Mouse (Mus musculus) CH12.LX (cell line): ENCODE data around the gene Gm21970. TPM values are rescaled to one million over a fixed set of nuclear protein-coding genes. Genes with fewer than 3 reads are reported as not detected.

Experiments
- DNase-seq: peaks from one replicate; pipeline ENCODE4 v3.0.0-alpha.2; 2013; ENCODE audit errors: extremely low read depth
- H3K27ac ChIP-seq: 2 replicates; pipeline ENCODE4 v1.5.1; 2012; ENCODE audit warnings: low read depth, mild to moderate bottlenecking, control low read depth, moderate library complexity; ENCODE audit not compliant: insufficient read depth
- H3K27me3 ChIP-seq: replicated peaks from 2 replicates; pipeline ENCODE3; 2012; ENCODE audit warnings: inconsistent platforms
- H3K36me3 ChIP-seq, 2 experiments: replicated peaks in 1 of 2; 2 replicates each; pipeline versions ENCODE3 to v1.6.1; 2012; ENCODE audit warnings: inconsistent platforms in 1 of 2, low read length in 1 of 2, mild to moderate bottlenecking in 1 of 2, mixed read lengths in 1 of 2, moderate library complexity in 1 of 2; ENCODE audit not compliant: control insufficient read depth in 1 of 2, insufficient read depth in 1 of 2
- H3K4me1 ChIP-seq, 2 experiments: 2 replicates each; pipeline ENCODE4 v1.6.1; 2012; ENCODE audit warnings: inconsistent platforms in 1 of 2, moderate library complexity in 1 of 2; ENCODE audit not compliant: insufficient read depth in 2 of 2, control insufficient read depth in 1 of 2
- H3K4me2 ChIP-seq: 2 replicates; pipeline ENCODE4 v1.6.1; 2012; ENCODE audit warnings: low read depth, mild to moderate bottlenecking, control low read depth; ENCODE audit not compliant: poor library complexity, insufficient read depth, severe bottlenecking
- H3K4me3 ChIP-seq, 3 experiments: fragments of 150-350 bp in 1 of 3; sonication (generic) in 1 of 3; replicated peaks in 1 of 3; 2 replicates each; pipeline versions ENCODE3 to v1.5.1; 2011 to 2012; ENCODE audit warnings: low read depth in 2 of 3, low read length in 2 of 3, mild to moderate bottlenecking in 2 of 3, moderate library complexity in 2 of 3, control low read depth in 1 of 3, improper control_type of control experiment in 1 of 3, inconsistent platforms in 1 of 3, mixed read lengths in 1 of 3; ENCODE audit not compliant: poor library complexity in 1 of 3
- H3K79me2 ChIP-seq: replicated peaks from 2 replicates; pipeline ENCODE4 v1.6.1; 2012; ENCODE audit warnings: mild to moderate bottlenecking, moderate library complexity; ENCODE audit not compliant: control insufficient read depth, poor library complexity, insufficient read depth, severe bottlenecking; ENCODE audit errors: extremely low read depth
- H3K9ac ChIP-seq: 2 replicates; pipeline ENCODE4 v1.6.1; 2012; ENCODE audit warnings: low read depth, mild to moderate bottlenecking, control low read depth, moderate library complexity; ENCODE audit not compliant: insufficient read depth
- H3K9me3 ChIP-seq: replicated peaks from 2 replicates; pipeline ENCODE3; 2012; ENCODE audit warnings: low read length, inconsistent platforms, mixed read lengths
- BHLHE40 ChIP-seq: IDR thresholded peaks from 2 replicates; pipeline ENCODE4 v1.6.1; 2011; ENCODE audit warnings: mild to moderate bottlenecking, low read depth, low read length, improper control_type of control experiment
- CTCF ChIP-seq, 2 experiments: IDR thresholded peaks in 1 of 2; conservative IDR thresholded peaks in 1 of 2; 2 replicates each; pipeline ENCODE4 v1.5.1; 2011 to 2012; ENCODE audit warnings: low read depth in 2 of 2, low read length in 2 of 2, improper control_type of control experiment in 1 of 2, inconsistent platforms in 1 of 2, mild to moderate bottlenecking in 1 of 2, moderate library complexity in 1 of 2
- E2F4 ChIP-seq: IDR thresholded peaks from 2 replicates; pipeline ENCODE4 v1.6.1; 2011; ENCODE audit warnings: low read depth, low read length, improper control_type of control experiment; ENCODE audit not compliant: insufficient replicate concordance
- ELF1 ChIP-seq: IDR thresholded peaks from 2 replicates; pipeline ENCODE4 v1.6.1; 2014; ENCODE audit warnings: low read depth, mild to moderate bottlenecking, inconsistent platforms, low read length, improper control_type of control experiment
- EP300 ChIP-seq: IDR thresholded peaks from 2 replicates; pipeline ENCODE4 v1.6.1; 2011; ENCODE audit warnings: low read length, improper control_type of control experiment
- ETS1 ChIP-seq: conservative IDR thresholded peaks from 2 replicates; pipeline ENCODE4 v1.6.1; 2012; ENCODE audit warnings: low read depth, mild to moderate bottlenecking, inconsistent platforms, low read length, improper control_type of control experiment, moderate library complexity
- GABPA ChIP-seq: IDR thresholded peaks from 2 replicates; pipeline ENCODE4 v1.6.1; 2012; ENCODE audit warnings: low read depth, low read length, improper control_type of control experiment, inconsistent platforms; ENCODE audit not compliant: insufficient replicate concordance
- HCFC1 ChIP-seq: IDR thresholded peaks from 2 replicates; pipeline ENCODE4 v1.6.1; 2012; ENCODE audit warnings: low read depth, mild to moderate bottlenecking, inconsistent platforms, low read length, improper control_type of control experiment
- IRF4 ChIP-seq: IDR thresholded peaks from 2 replicates; pipeline ENCODE4 v1.6.1; 2014; ENCODE audit warnings: low read depth, mild to moderate bottlenecking, inconsistent platforms, low read length, improper control_type of control experiment
- JUN ChIP-seq: IDR thresholded peaks from 2 replicates; pipeline ENCODE4 v1.6.1; 2011; ENCODE audit warnings: low read depth, mild to moderate bottlenecking, low read length, improper control_type of control experiment, moderate library complexity; ENCODE audit not compliant: insufficient read depth
- JUND ChIP-seq: conservative IDR thresholded peaks from 2 replicates; pipeline ENCODE4 v1.6.1; 2011; ENCODE audit warnings: low read depth, low read length, improper control_type of control experiment
- MAX ChIP-seq: IDR thresholded peaks from 2 replicates; pipeline ENCODE4 v1.6.1; 2011; ENCODE audit warnings: low read length, improper control_type of control experiment
- MAZ ChIP-seq: IDR thresholded peaks from 2 replicates; pipeline ENCODE4 v1.6.1; 2012; ENCODE audit warnings: low read depth, mild to moderate bottlenecking, inconsistent platforms, low read length, improper control_type of control experiment, moderate library complexity
- MEF2A ChIP-seq: IDR thresholded peaks from 2 replicates; pipeline ENCODE4 v1.6.1; 2014; ENCODE audit warnings: low read depth, mild to moderate bottlenecking, inconsistent platforms, low read length, improper control_type of control experiment, borderline replicate concordance
- MXI1 ChIP-seq: IDR thresholded peaks from 2 replicates; pipeline ENCODE4 v1.6.1; 2011; ENCODE audit warnings: mild to moderate bottlenecking, low read depth, low read length, improper control_type of control experiment
- NELFE ChIP-seq: IDR thresholded peaks from 2 replicates; pipeline ENCODE4 v1.6.1; 2011; ENCODE audit warnings: low read depth, low read length, improper control_type of control experiment
- NRF1 ChIP-seq: IDR thresholded peaks from 2 replicates; pipeline ENCODE4 v1.6.1; 2014; ENCODE audit warnings: low read depth, mild to moderate bottlenecking, inconsistent platforms, low read length, improper control_type of control experiment, moderate library complexity
- PAX5 ChIP-seq: IDR thresholded peaks from 2 replicates; pipeline ENCODE4 v1.6.1; 2012; ENCODE audit warnings: low read length, inconsistent platforms, mixed read lengths
- POLR2A ChIP-seq: IDR thresholded peaks from 2 replicates; pipeline ENCODE4 v1.6.1; 2011; ENCODE audit warnings: low read depth, mild to moderate bottlenecking, improper control_type of control experiment, low read length
- POLR2AphosphoS2 ChIP-seq: IDR thresholded peaks from 2 replicates; pipeline ENCODE4 v1.6.1; 2011; ENCODE audit warnings: low read depth, low read length, improper control_type of control experiment
- RAD21 ChIP-seq: IDR thresholded peaks from 2 replicates; pipeline ENCODE4 v1.6.1; 2011; ENCODE audit warnings: low read depth, mild to moderate bottlenecking, low read length, improper control_type of control experiment, moderate library complexity
- RCOR1 ChIP-seq: conservative IDR thresholded peaks from 2 replicates; pipeline ENCODE4 v1.6.1; 2012; ENCODE audit warnings: low read depth, mild to moderate bottlenecking, inconsistent platforms, low read length, improper control_type of control experiment
- SIN3A ChIP-seq: IDR thresholded peaks from 2 replicates; pipeline ENCODE4 v1.6.1; 2012; ENCODE audit warnings: low read length, improper control_type of control experiment, inconsistent platforms
- TBP ChIP-seq: conservative IDR thresholded peaks from 2 replicates; pipeline ENCODE4 v1.6.1; 2011; ENCODE audit warnings: low read depth, low read length, improper control_type of control experiment
- TCF12 ChIP-seq: IDR thresholded peaks from 2 replicates; pipeline ENCODE4 v1.6.1; 2014; ENCODE audit warnings: low read depth, mild to moderate bottlenecking, inconsistent platforms, low read length, improper control_type of control experiment
- USF2 ChIP-seq: conservative IDR thresholded peaks from 2 replicates; pipeline ENCODE4 v1.6.1; 2011; ENCODE audit warnings: low read depth, low read length, improper control_type of control experiment
- ZC3H11A ChIP-seq: IDR thresholded peaks from 2 replicates; pipeline ENCODE4 v1.6.1; 2012; ENCODE audit warnings: low read depth, mild to moderate bottlenecking, inconsistent platforms, low read length, improper control_type of control experiment
- ZKSCAN1 ChIP-seq: IDR thresholded peaks from 2 replicates; pipeline ENCODE4 v1.6.1; 2012; ENCODE audit warnings: low read depth, inconsistent platforms, low read length, improper control_type of control experiment, borderline replicate concordance
- ZMIZ1 ChIP-seq: IDR thresholded peaks from 2 replicates; pipeline ENCODE4 v1.6.1; 2012; ENCODE audit warnings: low read depth, mild to moderate bottlenecking, inconsistent platforms, low read length, improper control_type of control experiment
- dilution Hi-C: fragments of 300-500 bp; cut with MboI; formaldehyde crosslinking; loops from 2 replicates; pipeline ENCODE4 v1.14.3; 2020; ENCODE audit warnings: low sequenced_read_pairs; ENCODE audit not compliant: extremely low pct_unique_long_range_greater_than_20kb, extremely low pct_ligation_motif_present
- in situ Hi-C: fragments of 300-500 bp; cut with MboI; formaldehyde crosslinking; loops from 3 replicates; pipeline ENCODE4 v1.14.3; 2019; ENCODE audit warnings: low sequenced_read_pairs, low pct_ligation_motif_present, low pct_unique_long_range_greater_than_20kb, mixed read lengths
- polyA plus RNA-seq: library from polyadenylated mRNA; unstranded; fragments of >175 nt; gene quantifications from 2 replicates; pipeline ENCODE4 v1.2.1, GENCODE M21; 2012; ENCODE audit warnings: low read depth; ENCODE audit not compliant: insufficient read length
- total RNA-seq, 2 experiments: library from RNA; depleted of rRNA; stranded (reverse); fragments of 300-350 nt in 1 of 2; fragments of >200 nt in 1 of 2; gene quantifications; 2 replicates each; pipeline ENCODE4 v1.2.3; 2012 to 2014

Gene Gm21970
- total and polyA plus RNA-seq, 3 experiments, result not detected

- Histone ChIP-seq H3K9me3 (peaks cover 4% of the 10 kb centered on the region), H3K79me2 (no peaks in the 10 kb centered on the region), H3K9ac (no peak overlapping the region), H3K27ac (no peak overlapping the region), H3K4me2 (no peak overlapping the region), H3K27me3 (no peaks in the 10 kb centered on the region), H3K36me3 (no peaks in the 10 kb centered on the region), H3K4me1 (peaks cover 21 to 82% of the 10 kb centered on the region in 2 experiments), H3K4me3 (no peak overlapping the region)
- in situ Hi-C loops, result no loop called here
- DNase-seq, result no peak
- dilution Hi-C loops, result no loop called here
- peak; percentile 48; the same call in 1 of the 2 replicates for TF ChIP-seq MAX
- TF ChIP-seq MEF2A, result no peak
- TF ChIP-seq ELF1, result 0 out of 2 replicates have a peak, but pooled peaks have one; percentile 8
- 0 out of 2 replicates have a peak, but pooled peaks have one; percentile 14 for TF ChIP-seq EP300
- TF ChIP-seq NELFE, result 0 out of 2 replicates have a peak, but pooled peaks have one; percentile 28
- TF ChIP-seq, all 38 proteins: peak for 4
Measured at GRCm38 (mm10) chr16:91445566-91445965, 54.0 kb downstream of the Gm21970 start.

DNA sequence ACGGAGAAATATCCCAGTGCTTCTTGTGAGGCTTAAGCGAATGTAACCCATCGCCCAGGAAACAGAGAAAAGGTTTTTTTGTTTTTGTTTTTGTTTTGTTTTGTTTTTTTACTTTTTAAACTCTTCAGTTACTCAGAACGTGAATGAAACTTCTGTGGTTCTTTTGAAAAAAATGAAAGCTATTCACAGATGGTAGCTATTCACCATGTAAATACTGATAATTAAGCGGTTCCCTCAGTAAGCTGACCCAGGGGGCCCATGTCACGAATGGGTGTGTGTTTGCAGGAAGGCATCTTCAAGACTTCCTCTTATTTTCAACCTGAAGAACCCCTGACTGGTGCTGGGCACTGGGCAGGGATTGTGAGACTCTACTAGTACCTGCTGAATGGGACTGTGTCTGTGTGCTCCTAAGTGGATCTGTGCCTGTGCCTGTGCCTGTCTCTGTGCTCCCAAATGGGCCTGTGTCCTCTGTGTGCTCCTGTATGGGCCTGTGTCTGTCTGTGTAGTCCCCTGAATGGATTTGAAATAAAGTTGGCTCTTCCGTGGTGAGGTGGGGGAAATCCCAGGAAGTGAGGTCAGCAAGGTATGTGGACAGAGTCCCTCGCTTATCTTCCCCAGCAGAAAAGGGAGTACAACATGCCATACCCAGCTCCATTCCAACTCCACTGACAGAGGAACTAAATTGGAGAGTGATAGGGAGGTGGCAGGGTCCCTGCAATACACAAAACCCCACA, 55.4 kb downstream of the Gm21970 start:
- DNase-seq, result peak; percentile 87
- H3K4me2 ChIP-seq, result peak overlapping the region; percentile 35
- H3K9me3 ChIP-seq, result peaks cover 4% of the 10 kb centered on the region
- dilution Hi-C loops (no loop called here), in situ Hi-C loops (no loop called here)
- peak overlapping the region; percentile 65 for H3K27ac ChIP-seq
- H3K79me2 ChIP-seq, result no peaks in the 10 kb centered on the region
- H3K9ac ChIP-seq, result no peak overlapping the region
- no peaks in the 10 kb centered on the region for H3K27me3 ChIP-seq
- no peak overlapping the region for H3K4me3 ChIP-seq
- H3K4me1 ChIP-seq, result peaks cover 25 to 83% of the 10 kb centered on the region in 2 experiments
- H3K36me3 ChIP-seq, result no peaks in the 10 kb centered on the region
- TF ChIP-seq TBP, result peak; percentile 52; the same call in 1 of the 2 replicates
- no peak for TF ChIP-seq ZC3H11A
- TF ChIP-seq E2F4, result no peak
- TF ChIP-seq USF2, result no peak
- TF ChIP-seq MAX, result peak; percentile 44; the same call in 1 of the 2 replicates
- TF ChIP-seq JUN, result 0 out of 2 replicates have a peak, but pooled peaks have one; percentile 60
- peak; percentile 43; the same call in 1 of the 2 replicates for TF ChIP-seq POLR2A
- 0 out of 2 replicates have a peak, but pooled peaks have one; percentile 23 for TF ChIP-seq ZMIZ1
- TF ChIP-seq HCFC1, result peak; percentile 57; the same call in 1 of the 2 replicates
- TF ChIP-seq MEF2A, result peak; percentile 49; the same call in 1 of the 2 replicates
- peak; percentile 86 for TF ChIP-seq JUND
- peak; percentile 95 for TF ChIP-seq IRF4
- peak; percentile 29; the same call in 1 of the 2 replicates for TF ChIP-seq SIN3A
- no peak for TF ChIP-seq ZKSCAN1
- no peak for TF ChIP-seq PAX5
- no peak for TF ChIP-seq CTCF (conservative IDR thresholded peaks at IDR 0.05 in 1 of 2, IDR thresholded peaks at IDR 0.05 in 1 of 2; ENCODE audit: low read depth in 2 of 2, low read length in 2 of 2)
- TF ChIP-seq MAZ, result peak; percentile 17; the same call in 1 of the 2 replicates
- TF ChIP-seq RAD21, result no peak
- TF ChIP-seq ETS1, result peak; percentile 79
- TF ChIP-seq GABPA, result no peak
- TF ChIP-seq NRF1, result 0 out of 2 replicates have a peak, but pooled peaks have one; percentile 12
- TF ChIP-seq POLR2AphosphoS2, result no peak
- peak; percentile 85 for TF ChIP-seq EP300
- peak; percentile 20; the same call in 1 of the 2 replicates for TF ChIP-seq NELFE
- peak; percentile 66; the same call in 1 of the 2 replicates for TF ChIP-seq TCF12
- TF ChIP-seq BHLHE40, result peak; percentile 94
- TF ChIP-seq MXI1, result no peak
- peak; percentile 86; the same call in 1 of the 2 replicates for TF ChIP-seq RCOR1
